In the genomic region with DNA sequence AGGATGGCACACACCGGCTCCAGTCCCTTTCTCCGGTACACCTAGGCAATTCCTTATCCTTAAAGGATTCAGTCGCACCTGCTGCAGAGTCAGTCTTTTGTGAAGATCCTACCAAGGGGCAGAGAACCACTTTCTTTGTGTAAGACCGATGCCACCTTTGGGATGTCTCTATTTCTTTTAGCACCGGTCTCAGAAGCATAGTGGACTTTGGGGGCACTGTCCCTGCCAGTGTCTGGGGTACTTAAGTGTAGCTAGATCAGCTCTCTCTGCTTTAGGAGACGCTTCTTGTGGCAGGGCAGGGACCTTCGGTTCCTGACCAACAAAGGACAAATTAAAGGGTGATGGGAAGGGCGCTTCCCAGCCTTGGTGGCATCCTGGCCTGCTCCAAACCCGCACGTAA, we compare ENCODE assay signal across 8 mouse cellular contexts. TPM values are rescaled to one million over a fixed set of nuclear protein-coding genes. Genes with fewer than 3 reads are reported as not detected.
DNase-seq lines count a peak whose midpoint lies in the region; ATAC-seq lines count a peak whose summit lies in the region.

No protein-coding gene starts in this region.

- peak; percentile 54 for DNase-seq in cerebellum, adult 8-10 months
- no peak for DNase-seq in cerebellum, adult 9-11 months
- DNase-seq in gastrocnemius, postnatal 14 days, result no peak

- peak overlapping the region; percentile 95 for H3K4me2 ChIP-seq in limb, embryonic 15.5 days
- H3K4me2 ChIP-seq in stomach, embryonic 15.5 days, result peak overlapping the region; percentile 97

- peaks cover 33% of the 10 kb centered on the region for H3K27me3 ChIP-seq in megakaryocyte, embryonic 14.5 days (replicated peaks)
- peaks cover 30% of the 10 kb centered on the region; the same call in 1 of the 2 replicates for H3K27me3 ChIP-seq in limb, embryonic 15.5 days
- H3K27me3 ChIP-seq in stomach, embryonic 15.5 days (replicated peaks), result 0 out of 2 replicates have a peak, but pooled peaks cover 5% of the 10 kb centered on the region

- intact Hi-C loops in gastrocnemius, postnatal 14 days (cut with DNase I; ENCODE audit: low total_unique reads), result loop anchor here (5.0 kb wide), 1 partner anchor 188 kb away; no protein-coding TSS in a partner anchor

- H3K9ac ChIP-seq in limb, embryonic 15.5 days, result 0 out of 2 replicates have a peak overlapping the region, but pooled peaks have one; percentile 54
- H3K9ac ChIP-seq in stomach, embryonic 15.5 days, result peak overlapping the region; percentile 50

- no peak for ATAC-seq in megakaryocyte, adult 5-6 weeks (ENCODE audit: poor library complexity, severe bottlenecking)
- ATAC-seq in limb, embryonic 15.5 days (ENCODE audit: insufficient number of reproducible peaks, low FRiP score, low TSS enrichment, low read depth), result no peak
- no peak for ATAC-seq in stomach, embryonic 15.5 days (ENCODE audit: insufficient read depth, low FRiP score, low read depth)
- no peak for ATAC-seq in erythroid progenitor cell, adult 5-6 weeks (replicated peaks; ENCODE audit: low FRiP score, poor library complexity, severe bottlenecking)

- H3K9me3 ChIP-seq in megakaryocyte, embryonic 14.5 days, result peaks cover 5% of the 10 kb centered on the region
- no peaks in the 10 kb centered on the region for H3K9me3 ChIP-seq in limb, embryonic 15.5 days
- H3K9me3 ChIP-seq in stomach, embryonic 15.5 days, result no peaks in the 10 kb centered on the region

- H3K27ac ChIP-seq in limb, embryonic 15.5 days, result no peak overlapping the region
- H3K27ac ChIP-seq in stomach, embryonic 15.5 days, result peak overlapping the region; percentile 86; the same call in 1 of the 2 replicates

- peak overlapping the region; percentile 95 for H3K4me3 ChIP-seq in megakaryocyte, embryonic 14.5 days (replicated peaks)
- peak overlapping the region; percentile 64 for H3K4me3 ChIP-seq in limb, embryonic 15.5 days
- peak overlapping the region; percentile 73 for H3K4me3 ChIP-seq in stomach, embryonic 15.5 days (replicated peaks)

- H3K4me1 ChIP-seq in megakaryocyte, embryonic 14.5 days, result peaks cover 71% of the 10 kb centered on the region
- peaks cover 21% of the 10 kb centered on the region for H3K4me1 ChIP-seq in limb, embryonic 15.5 days
- peaks cover 15% of the 10 kb centered on the region; the same call in 1 of the 2 replicates for H3K4me1 ChIP-seq in stomach, embryonic 15.5 days

- H3K36me3 ChIP-seq in megakaryocyte, embryonic 14.5 days (replicated peaks; ENCODE audit: low read length), result no peaks in the 10 kb centered on the region
- H3K36me3 ChIP-seq in limb, embryonic 15.5 days, result no peaks in the 10 kb centered on the region
- no peaks in the 10 kb centered on the region for H3K36me3 ChIP-seq in stomach, embryonic 15.5 days

- WGBS in limb, embryonic 15.5 days, result 16% methylated on average over 10 of the region's 10 CpGs
- 16% methylated on average over 10 of the region's 10 CpGs for WGBS in stomach, embryonic 15.5 days

RNA-seq across cellular contexts. Expression of a gene that starts 0.5 kb away (rescaled TPM):
- 4.0 and 9.5 TPM in 2 replicates for polyA plus RNA-seq in megakaryocyte, embryonic 14.5 days (2012; ENCODE audit: insufficient read depth, low replicate concordance)
- total RNA-seq in megakaryocyte, adult 5-6 weeks (2015), result 15.8 and 21.5 TPM in 2 replicates
- total RNA-seq in megakaryocyte, adult 5-6 weeks (2017), result 21.0 and 25.5 TPM in 2 replicates
- 10.9 and 11.5 TPM in 2 replicates for polyA plus RNA-seq in limb, embryonic 15.5 days (2015; fragmentation: Nextera tagmentation; extraction: Ambion mirVana)
- polyA plus RNA-seq in stomach, embryonic 15.5 days (2015; fragmentation: Nextera tagmentation; extraction: Ambion mirVana), result 15.6 and 18.6 TPM in 2 replicates
- total RNA-seq in gastrocnemius, postnatal 14 days (2021), result 1 to 10 TPM; 3.8 to 5.2 TPM
- total RNA-seq in erythroid progenitor cell, adult 5-6 weeks (2015; ENCODE audit: low replicate concordance), result 6.7 and 7.9 TPM in 2 replicates
- 3.9 and 4.8 TPM in 2 replicates for total RNA-seq in erythroid progenitor cell, adult 5-6 weeks (2017; ENCODE audit: low replicate concordance)
